Mouse (Mus musculus): ENCODE results near the gene Tex26. TPM values are rescaled to one million over a fixed set of nuclear protein-coding genes. Genes with fewer than 3 reads are reported as not detected.

The Tex26 gene
- 0.56 and 0.77 TPM in 2 replicates for polyA plus RNA-seq (2016; fragmentation: Nextera tagmentation; extraction: Ambion mirVana)

DNA sequence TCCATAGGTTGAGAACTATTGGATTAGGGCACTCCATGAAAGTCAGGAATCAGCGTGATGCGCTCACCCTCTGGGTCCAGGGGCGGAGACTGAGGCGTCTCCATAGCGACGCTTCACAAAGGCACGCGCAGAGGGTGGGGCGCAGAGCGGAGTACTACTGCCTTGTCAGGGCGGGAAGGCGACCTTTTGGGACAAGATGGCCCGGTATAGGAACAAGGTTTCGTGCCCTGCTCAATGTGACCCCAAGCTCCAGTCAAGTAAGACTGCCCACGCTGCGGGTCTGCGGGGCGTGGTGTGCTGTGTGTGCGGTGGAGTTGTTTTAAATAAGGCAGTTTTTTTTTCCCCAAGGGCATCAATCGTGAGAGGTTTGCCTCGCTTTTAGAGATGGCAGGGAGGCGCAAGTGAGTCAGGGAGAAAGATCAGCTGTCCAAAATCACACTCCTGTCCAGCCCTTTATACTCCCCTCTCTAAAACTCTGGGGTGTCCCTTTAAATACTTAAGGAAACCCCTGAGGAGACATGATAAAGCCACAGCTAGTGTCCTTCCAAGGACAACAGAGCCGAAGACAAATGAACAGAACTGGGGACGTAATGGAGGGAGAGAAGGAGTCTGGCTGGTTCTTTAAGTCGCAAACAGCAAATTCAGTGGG lies at the start of gene Tex26:
Gene Tex26 (plus strand): TSS at position 130 of the 649 bp plus-strand sequence.
- Histone ChIP-seq H3K27me3 (replicated peaks) (no peaks in the 10 kb centered on the region), H3K4me3 (peak within 1 kb of the TSS; percentile 48), H3K27ac (ENCODE audit: poor library complexity, severe bottlenecking) (peak within 1 kb of the TSS; percentile 45; the same call in 1 of the 2 replicates), H3K36me3 (no peaks in the 10 kb centered on the region), H3K9ac (peak within 1 kb of the TSS; percentile 62), H3K4me2 (peak within 1 kb of the TSS; percentile 89), H3K4me1 (replicated peaks) (peaks cover 24% of the 10 kb centered on the region), H3K9me3 (replicated peaks) (no peaks in the 10 kb centered on the region)
- under 1% methylated on average over 25 of the region's 25 CpGs for WGBS
- peak; percentile 79 for ATAC-seq (ENCODE audit: insufficient number of reproducible peaks, low FRiP score)

DNA sequence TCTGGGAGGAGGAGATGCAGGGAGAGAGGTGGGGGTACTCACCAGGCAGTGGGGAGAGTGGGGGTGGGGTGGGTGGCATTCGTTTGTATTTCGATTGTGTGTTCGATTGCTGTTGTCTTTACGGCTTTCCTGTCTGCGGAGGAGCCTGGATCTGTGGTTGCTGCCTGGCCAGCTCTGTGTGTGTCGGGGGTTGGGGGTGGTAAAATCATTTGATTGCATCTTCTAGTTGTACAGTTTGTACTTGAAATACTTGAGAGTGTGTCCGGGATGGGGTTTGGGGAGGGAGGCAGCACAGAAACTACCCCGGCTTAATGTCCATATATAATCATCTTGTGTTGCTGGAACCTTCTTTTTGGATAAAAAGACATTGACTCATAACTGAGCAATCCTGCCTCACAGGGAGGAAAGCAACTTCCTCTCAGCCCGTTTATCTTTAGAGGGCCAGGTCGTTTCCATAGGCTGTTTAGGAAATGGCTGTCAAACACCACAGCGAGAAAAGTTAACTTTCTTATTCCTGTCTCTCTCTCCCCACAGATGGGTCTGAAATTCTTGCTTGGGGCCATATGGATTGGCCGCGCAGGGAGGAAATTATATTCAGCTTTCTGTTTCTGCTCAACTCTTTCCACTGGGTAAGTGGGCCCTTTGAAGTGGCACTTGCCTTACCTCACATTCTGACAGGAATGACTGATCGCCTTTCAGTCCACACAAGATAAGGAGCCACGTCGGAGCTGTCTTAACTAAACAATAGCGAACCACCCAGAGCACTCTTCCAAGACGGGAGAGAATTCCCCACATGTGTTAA lies 47.7 kb upstream of the Tex26 start:
- Histone ChIP-seq H3K4me3 (0 out of 2 replicates have a peak overlapping the region, but pooled peaks have one; percentile 2), H3K27ac (ENCODE audit: poor library complexity, severe bottlenecking) (peak overlapping the region; percentile 83), H3K9me3 (replicated peaks) (peaks cover 4% of the 10 kb centered on the region), H3K36me3 (no peaks in the 10 kb centered on the region), H3K9ac (no peak overlapping the region), H3K27me3 (replicated peaks) (0 out of 2 replicates have a peak, but pooled peaks cover 3% of the 10 kb centered on the region), H3K4me2 (peak overlapping the region; percentile 48), H3K4me1 (replicated peaks) (peaks cover 26% of the 10 kb centered on the region)
- 9% methylated on average over 18 of the region's 18 CpGs for WGBS
- ATAC-seq (ENCODE audit: insufficient number of reproducible peaks, low FRiP score): peak; percentile 34; the same call in 1 of the 2 replicates

DNA sequence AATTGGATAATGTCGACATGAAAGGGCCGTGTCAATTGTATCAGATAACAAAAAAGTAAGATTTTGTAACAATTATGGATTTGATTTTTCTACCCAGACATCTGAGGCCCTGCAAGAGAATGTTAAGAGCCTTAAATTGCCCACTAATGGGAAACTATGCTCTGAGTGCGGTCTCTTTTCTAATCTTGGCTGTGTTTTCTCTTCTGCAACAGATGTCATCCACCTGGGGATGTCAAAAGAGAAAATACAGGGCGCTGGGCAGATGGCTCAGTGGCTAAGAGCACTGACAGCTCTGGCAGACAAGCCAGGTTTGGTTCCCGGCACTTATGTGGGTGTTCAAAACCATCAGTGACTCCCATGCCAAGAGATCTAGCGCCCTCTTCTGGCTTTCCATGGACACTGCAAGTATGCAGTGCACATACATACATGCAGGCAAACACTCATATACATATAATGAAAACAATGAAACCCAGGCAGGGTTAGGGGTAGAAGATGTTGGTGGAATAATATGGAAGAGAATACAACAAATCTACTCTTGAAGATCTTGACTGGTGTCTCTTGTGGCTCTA lies 47.0 kb upstream of the Tex26 start:
- 44% methylated on average over 6 of the region's 6 CpGs for WGBS
- H3K9ac ChIP-seq: no peak overlapping the region
- H3K4me3 ChIP-seq: no peak overlapping the region
- peaks cover 4% of the 10 kb centered on the region for H3K9me3 ChIP-seq (replicated peaks)
- no peaks in the 10 kb centered on the region for H3K36me3 ChIP-seq
- peaks cover 26% of the 10 kb centered on the region for H3K4me1 ChIP-seq (replicated peaks)
- H3K4me2 ChIP-seq: no peak overlapping the region
- ATAC-seq (ENCODE audit: insufficient number of reproducible peaks, low FRiP score): no peak
- H3K27ac ChIP-seq (ENCODE audit: poor library complexity, severe bottlenecking): peak overlapping the region; percentile 66
- H3K27me3 ChIP-seq (replicated peaks): 0 out of 2 replicates have a peak, but pooled peaks cover 3% of the 10 kb centered on the region

DNA sequence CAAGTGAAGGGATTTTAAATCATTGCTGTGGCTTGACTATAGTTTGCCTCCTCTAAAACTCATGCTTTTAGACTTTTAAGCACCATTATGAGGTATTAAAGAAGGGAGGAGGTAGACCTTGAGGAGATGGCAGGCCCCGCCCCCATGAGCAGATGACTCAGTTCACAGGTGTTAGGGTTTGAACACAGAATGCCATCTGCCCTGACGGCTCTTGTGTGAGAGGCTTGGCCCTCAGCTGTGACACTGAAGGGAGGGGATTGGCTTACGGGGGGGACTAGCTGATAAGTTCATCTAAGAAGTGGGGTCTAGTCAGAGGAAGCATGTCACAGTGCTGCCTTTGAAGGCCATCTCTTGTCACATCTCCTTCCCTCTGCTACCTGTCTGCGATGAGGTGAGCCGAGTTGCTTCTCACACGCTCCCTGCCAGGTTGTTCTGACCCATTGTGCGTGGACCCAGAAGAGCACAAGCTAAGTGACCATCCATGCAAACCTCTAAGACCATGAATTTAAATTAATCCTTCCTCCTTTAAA lies 37.9 kb upstream of the Tex26 start:
- 75% methylated on average over 7 of the region's 7 CpGs for WGBS
- no peak overlapping the region for H3K9ac ChIP-seq
- H3K4me1 ChIP-seq (replicated peaks): 0 out of 2 replicates have a peak, but pooled peaks cover 3% of the 10 kb centered on the region
- H3K36me3 ChIP-seq: no peaks in the 10 kb centered on the region
- H3K9me3 ChIP-seq (replicated peaks): peaks cover 21% of the 10 kb centered on the region
- no peak overlapping the region for H3K4me3 ChIP-seq
- no peaks in the 10 kb centered on the region for H3K27me3 ChIP-seq (replicated peaks)
- no peak for ATAC-seq (ENCODE audit: insufficient number of reproducible peaks, low FRiP score)
- no peak overlapping the region for H3K27ac ChIP-seq (ENCODE audit: poor library complexity, severe bottlenecking)
- no peak overlapping the region for H3K4me2 ChIP-seq

DNA sequence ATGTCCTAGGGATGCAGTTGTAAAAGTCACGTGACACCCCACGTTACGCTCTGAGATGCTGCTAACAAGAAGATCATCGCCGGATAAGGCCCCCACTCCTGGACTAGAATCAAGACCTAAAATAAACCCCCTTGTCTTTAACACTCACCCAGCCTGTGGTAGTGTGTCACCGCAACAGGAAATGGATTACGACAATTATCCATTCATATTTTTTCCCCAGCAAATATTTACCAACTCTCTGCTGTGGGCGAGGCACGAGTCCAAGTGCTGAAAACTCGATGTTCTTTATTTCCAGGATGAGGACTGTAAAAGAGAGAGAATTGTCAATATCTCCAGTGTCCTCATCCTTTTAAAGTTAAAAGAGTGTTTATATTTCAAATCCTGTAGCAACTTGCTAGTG lies 37.4 kb upstream of the Tex26 start:
- H3K27me3 ChIP-seq (replicated peaks): no peaks in the 10 kb centered on the region
- 0 out of 2 replicates have a peak, but pooled peaks cover 3% of the 10 kb centered on the region for H3K4me1 ChIP-seq (replicated peaks)
- H3K4me3 ChIP-seq: no peak overlapping the region
- WGBS: 82% methylated on average over 10 of the region's 10 CpGs
- no peak overlapping the region for H3K9ac ChIP-seq
- no peak overlapping the region for H3K4me2 ChIP-seq
- no peak overlapping the region for H3K27ac ChIP-seq (ENCODE audit: poor library complexity, severe bottlenecking)
- peaks cover 21% of the 10 kb centered on the region for H3K9me3 ChIP-seq (replicated peaks)
- no peaks in the 10 kb centered on the region for H3K36me3 ChIP-seq
- ATAC-seq (ENCODE audit: insufficient number of reproducible peaks, low FRiP score): no peak

DNA sequence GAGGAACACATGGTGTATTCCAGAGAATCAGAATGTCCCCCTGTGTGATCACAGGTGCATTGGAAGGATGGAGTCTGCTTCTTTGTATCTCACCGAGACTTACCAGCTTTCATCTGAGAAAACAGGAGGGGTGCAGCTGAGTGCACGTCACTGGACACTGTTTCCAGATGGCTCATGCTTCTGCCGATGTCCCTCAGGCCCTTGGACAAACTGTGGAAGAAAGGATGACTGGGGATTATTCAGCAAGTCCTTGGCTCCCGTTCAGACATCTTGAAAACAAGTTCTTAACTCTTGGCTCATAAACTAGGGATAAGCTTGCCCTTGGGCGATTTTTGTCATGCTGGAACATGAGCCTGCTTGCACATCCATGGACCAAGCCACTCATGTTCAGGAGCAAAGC lies 36.1 kb upstream of the Tex26 start:
- Histone ChIP-seq H3K9ac (no peak overlapping the region), H3K4me2 (no peak overlapping the region), H3K27ac (ENCODE audit: poor library complexity, severe bottlenecking) (no peak overlapping the region), H3K36me3 (no peaks in the 10 kb centered on the region), H3K9me3 (replicated peaks) (peaks cover 21% of the 10 kb centered on the region), H3K27me3 (replicated peaks) (no peaks in the 10 kb centered on the region), H3K4me3 (no peak overlapping the region), H3K4me1 (replicated peaks) (0 out of 2 replicates have a peak, but pooled peaks cover 3% of the 10 kb centered on the region)
- WGBS: 76% methylated on average over 5 of the region's 5 CpGs
- ATAC-seq (ENCODE audit: insufficient number of reproducible peaks, low FRiP score): no peak

DNA sequence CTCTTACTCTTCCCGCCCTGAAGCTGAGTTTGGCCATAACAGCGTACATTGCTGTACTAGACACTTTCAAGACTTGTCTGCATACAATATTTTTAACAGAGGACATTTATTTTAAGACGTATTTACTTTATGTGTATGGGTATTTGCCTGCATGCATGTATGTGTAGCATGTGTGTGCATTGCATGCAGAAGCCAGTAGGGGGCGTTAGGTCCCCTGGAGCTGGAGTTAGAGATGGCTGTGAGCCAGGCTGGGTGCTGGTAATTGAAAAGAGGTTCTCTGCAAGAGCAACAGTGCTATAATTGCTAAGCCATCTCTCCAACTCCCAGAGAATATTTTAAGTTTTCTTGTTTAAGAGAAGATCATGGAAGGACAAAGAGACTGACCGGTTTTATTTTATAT lies 34.8 kb upstream of the Tex26 start:
- Histone ChIP-seq H3K36me3 (no peaks in the 10 kb centered on the region), H3K9me3 (replicated peaks) (peaks cover 21% of the 10 kb centered on the region), H3K4me1 (replicated peaks) (no peaks in the 10 kb centered on the region), H3K9ac (no peak overlapping the region), H3K4me3 (no peak overlapping the region), H3K27ac (ENCODE audit: poor library complexity, severe bottlenecking) (no peak overlapping the region), H3K4me2 (no peak overlapping the region), H3K27me3 (replicated peaks) (0 out of 2 replicates have a peak, but pooled peaks cover under 1% of the 10 kb centered on the region)
- 73% methylated on average over 5 of the region's 5 CpGs for WGBS
- ATAC-seq (ENCODE audit: insufficient number of reproducible peaks, low FRiP score): no peak

DNA sequence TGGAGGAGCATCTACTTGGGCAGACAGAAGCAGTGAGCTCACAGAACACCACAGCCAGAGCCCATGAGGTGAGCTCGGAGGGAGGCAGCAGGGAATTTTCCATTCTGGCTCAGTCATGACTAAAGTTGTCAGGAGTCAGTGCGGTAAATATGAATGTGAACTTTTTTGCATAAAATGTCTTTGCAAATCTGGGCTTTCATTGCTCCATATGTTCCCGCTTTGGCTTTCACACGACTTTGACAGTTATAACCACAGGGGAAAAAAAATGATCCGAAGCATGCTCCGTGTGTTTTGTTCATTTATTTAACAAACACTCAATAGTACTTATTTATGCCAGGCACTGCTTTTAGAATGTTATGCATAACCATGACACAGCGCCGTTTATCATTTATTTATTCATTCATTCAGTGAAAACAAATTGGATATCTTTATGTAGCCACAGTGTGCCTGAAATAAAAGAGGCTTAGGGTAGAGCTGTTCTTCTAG lies 32.6 kb upstream of the Tex26 start:
- Histone ChIP-seq H3K36me3 (no peaks in the 10 kb centered on the region), H3K27ac (ENCODE audit: poor library complexity, severe bottlenecking) (no peak overlapping the region), H3K27me3 (replicated peaks) (peaks cover 13% of the 10 kb centered on the region; the same call in 1 of the 2 replicates), H3K9ac (no peak overlapping the region), H3K4me1 (replicated peaks) (peaks cover 9% of the 10 kb centered on the region), H3K4me3 (no peak overlapping the region), H3K9me3 (replicated peaks) (peaks cover 14% of the 10 kb centered on the region), H3K4me2 (no peak overlapping the region)
- WGBS: 86% methylated on average over 8 of the region's 8 CpGs
- ATAC-seq (ENCODE audit: insufficient number of reproducible peaks, low FRiP score): no peak

DNA sequence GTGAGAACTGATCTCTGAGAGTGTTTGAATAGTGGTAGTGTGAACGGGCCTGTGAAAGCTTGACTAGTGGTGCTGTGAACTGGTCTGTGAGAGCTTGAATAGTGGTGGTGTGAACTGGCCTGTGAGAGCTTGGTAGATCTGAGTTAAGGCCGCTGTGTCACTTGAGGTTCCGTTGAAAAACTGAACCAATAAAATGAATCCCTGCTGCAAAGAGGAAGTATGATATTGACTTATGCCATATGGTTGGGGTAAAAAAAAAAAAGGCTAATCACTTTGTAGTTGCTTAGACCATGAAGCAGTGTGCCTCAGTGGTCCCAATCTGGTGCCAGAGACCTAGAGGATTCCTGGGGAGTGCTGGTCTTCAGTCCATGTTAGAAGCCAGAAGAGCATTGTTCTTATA lies 30.0 kb upstream of the Tex26 start:
- peaks cover 15% of the 10 kb centered on the region for H3K4me1 ChIP-seq (replicated peaks)
- peaks cover 10% of the 10 kb centered on the region for H3K9me3 ChIP-seq (replicated peaks)
- H3K4me3 ChIP-seq: no peak overlapping the region
- no peak for ATAC-seq (ENCODE audit: insufficient number of reproducible peaks, low FRiP score)
- no peak overlapping the region for H3K9ac ChIP-seq
- peaks cover 32% of the 10 kb centered on the region for H3K27me3 ChIP-seq (replicated peaks)
- H3K27ac ChIP-seq (ENCODE audit: poor library complexity, severe bottlenecking): no peak overlapping the region
- 87% methylated on average over 3 of the region's 3 CpGs for WGBS
- H3K4me2 ChIP-seq: no peak overlapping the region
- H3K36me3 ChIP-seq: no peaks in the 10 kb centered on the region

DNA sequence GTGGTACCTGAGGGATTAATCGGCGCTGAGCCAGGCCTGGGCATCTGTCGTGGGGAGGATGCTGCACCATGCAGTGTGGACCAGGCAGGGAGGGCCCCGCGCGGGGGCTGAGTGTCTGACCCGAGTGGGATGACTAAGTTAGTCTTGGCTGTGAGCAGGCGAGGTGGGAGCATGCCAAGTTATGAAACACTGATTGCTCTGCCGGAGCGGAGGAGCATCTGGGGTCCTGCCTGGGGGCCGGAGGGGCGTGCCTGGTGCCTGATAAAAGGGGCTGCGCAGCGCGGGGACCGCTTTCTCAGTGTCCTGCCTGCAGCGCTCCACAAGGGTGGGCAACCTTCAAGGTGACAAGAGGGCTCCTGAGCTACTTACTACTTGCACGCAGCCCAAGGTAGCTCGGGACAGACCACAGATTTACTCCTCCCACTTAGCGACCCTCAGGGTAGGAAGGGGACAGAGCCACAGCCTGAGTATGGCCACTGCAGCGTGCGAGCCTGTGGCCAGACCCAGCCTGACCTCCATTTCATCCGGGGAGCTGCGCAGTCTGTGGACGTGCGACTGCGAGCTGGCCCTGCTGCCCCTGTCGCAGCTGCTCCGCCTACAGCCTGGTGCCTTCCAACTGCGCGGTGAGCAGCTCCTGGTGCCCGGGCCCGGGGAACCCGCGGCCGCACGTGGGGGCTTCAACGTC lies 27.8 kb upstream of the Tex26 start, which contains the start of gene Medag:
Gene Medag (plus strand): TSS at position 241 of the 685 bp plus-strand sequence.
- WGBS: 4% methylated on average over 38 of the region's 38 CpGs
- H3K27ac ChIP-seq (ENCODE audit: poor library complexity, severe bottlenecking): no peak within 1 kb of the TSS
- H3K4me3 ChIP-seq: peak within 1 kb of the TSS; percentile 44
- no peaks in the 10 kb centered on the region; the same call in 1 of the 2 replicates for H3K9me3 ChIP-seq (replicated peaks)
- peaks cover 18% of the 10 kb centered on the region for H3K4me1 ChIP-seq (replicated peaks)
- peaks cover 32% of the 10 kb centered on the region for H3K27me3 ChIP-seq (replicated peaks)
- peak within 1 kb of the TSS; percentile 84 for H3K4me2 ChIP-seq
- H3K36me3 ChIP-seq: no peaks in the 10 kb centered on the region
- H3K9ac ChIP-seq: peak within 1 kb of the TSS; percentile 66
- peak; percentile 75 for ATAC-seq (ENCODE audit: insufficient number of reproducible peaks, low FRiP score)

Data from heart, embryonic 12.5 days (tissue).